Mouse (Mus musculus) stomach, postnatal 0 days (tissue): ENCODE data around the gene Cyb561d1.

Experiments
- CTCF ChIP-seq: IDR thresholded peaks from 2 replicates; pipeline ENCODE4 v1.5.1; 2016; ENCODE audit warnings: antibody characterized with exemption, low read depth, mild to moderate bottlenecking, moderate library complexity
- EP300 ChIP-seq: optimal IDR thresholded peaks from 2 replicates; pipeline ENCODE3; 2016; ENCODE audit warnings: antibody characterized with exemption

GRCm38 (mm10) chr3:108210771-108211139, 9.7 kb upstream of the Cyb561d1 start, which contains the start of gene Atxn7l2:
- TF ChIP-seq CTCF (peak; percentile 56), EP300 (no peak)
